Mouse (Mus musculus) heart, postnatal 0 days (tissue): ENCODE data around the gene Srsf10. TPM values are rescaled to one million over a fixed set of nuclear protein-coding genes. Genes with fewer than 3 reads are reported as not detected.
A peak's percentile ranks its signal among the peaks of the same experiment; 100 is the strongest.

Experiments used
- ATAC-seq: fragments of 200-750 bp; cut with Nextera tagmentation; 2 replicates; pipeline ENCODE4 v1.8.0; 2017; ENCODE audit warnings: low read depth, moderate number of reproducible peaks, moderate library complexity; ENCODE audit not compliant: insufficient read depth
- DNase-seq: peaks from one replicate; pipeline ENCODE4 v3.0.0-alpha.2; 2016; ENCODE audit warnings: low spot score
- H3K27ac ChIP-seq: fragments of 300-500 bp; sonication (generic); 2 replicates; pipeline ENCODE4 v1.5.1; 2014; ENCODE audit warnings: low read depth, mild to moderate bottlenecking
- H3K27me3 ChIP-seq: fragments of 300-500 bp; sonication (generic); 2 replicates; pipeline ENCODE4 v1.6.1; 2014; ENCODE audit warnings: low read length, mixed read lengths; ENCODE audit not compliant: control insufficient read depth, insufficient read depth
- H3K36me3 ChIP-seq: fragments of 300-500 bp; sonication (generic); replicated peaks from 2 replicates; pipeline ENCODE4 v1.6.1; 2014; ENCODE audit warnings: low read length, mixed read lengths; ENCODE audit not compliant: control insufficient read depth, insufficient read depth
- H3K4me1 ChIP-seq: fragments of 300-500 bp; sonication (generic); 2 replicates; pipeline ENCODE4 v1.6.1; 2014; ENCODE audit warnings: antibody characterized with exemption; ENCODE audit not compliant: control insufficient read depth, insufficient read depth
- H3K4me2 ChIP-seq: fragments of 300-500 bp; sonication (generic); 2 replicates; pipeline ENCODE4 v1.6.1; 2014; ENCODE audit warnings: low read depth, mild to moderate bottlenecking, low read length, moderate library complexity
- H3K4me3 ChIP-seq: fragments of 300-500 bp; sonication (generic); 2 replicates; pipeline ENCODE4 v1.5.1; 2014; ENCODE audit warnings: low read depth, low read length
- H3K9ac ChIP-seq: fragments of 300-500 bp; sonication (generic); replicated peaks from 2 replicates; pipeline ENCODE4 v1.6.1; 2014; ENCODE audit warnings: low read depth, low read length, mixed read lengths
- H3K9me3 ChIP-seq: fragments of 300-500 bp; sonication (generic); replicated peaks from 2 replicates; pipeline ENCODE4 v1.6.1; 2016; ENCODE audit warnings: low read length; ENCODE audit not compliant: control insufficient read depth
- CTCF ChIP-seq: IDR thresholded peaks from 2 replicates; pipeline ENCODE4 v1.5.1; 2016; ENCODE audit warnings: antibody characterized with exemption, control low read depth, low read depth
- EP300 ChIP-seq: IDR thresholded peaks from 2 replicates; pipeline ENCODE4 v1.6.1; 2016; ENCODE audit warnings: antibody characterized with exemption, low read depth
- WGBS: fragments of 180-500 bp; shearing (Covaris S2); extraction: QIAGEN DNeasy Blood & Tissue Kit; methylation state at CpG from one replicate; pipeline ENCODE4 v1.1.7; 2014; 5-methylcytosine and 5-hydroxymethylcytosine counted together
- polyA plus RNA-seq: library from polyadenylated mRNA; unstranded; fragments of >200 nt; fragmentation: Nextera tagmentation; extraction: Ambion mirVana; gene quantifications from 2 replicates; pipeline ENCODE4 v1.2.1, GENCODE M21; 2015
- total RNA-seq: library from RNA; depleted of rRNA; stranded (reverse); fragments of >200 nt; gene quantifications from 2 replicates; pipeline ENCODE4 v1.2.3, GENCODE M21; 2014; ENCODE audit warnings: low replicate concordance

The Srsf10 gene
- total and polyA plus RNA-seq, 2 experiments from 2014 or later = 63.6 to 97.0 TPM

DNA sequence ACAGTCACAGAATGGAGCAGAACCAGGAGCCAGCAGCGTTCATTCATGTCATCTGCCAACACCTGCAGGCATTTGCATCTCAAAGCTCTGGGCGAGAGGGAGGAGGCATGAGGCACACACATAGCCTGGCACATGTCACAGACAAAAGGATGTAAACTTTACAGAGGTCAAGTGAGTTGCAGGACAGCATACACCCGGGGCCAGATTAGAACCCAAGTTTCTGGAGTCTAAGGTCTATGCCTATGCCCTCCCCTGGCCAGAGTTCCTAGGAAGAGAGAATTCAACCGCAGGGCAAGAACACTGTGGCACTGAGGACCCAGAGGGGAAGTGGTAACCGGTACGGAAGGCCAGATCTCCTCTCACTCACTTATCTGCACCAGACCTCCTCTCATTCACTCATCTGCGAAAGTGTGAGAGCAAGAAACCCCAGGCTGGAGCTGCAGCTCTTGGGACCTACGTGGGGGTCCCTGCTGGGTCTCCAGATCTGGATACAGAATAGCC lies 39.6 kb downstream of the Srsf10 start, which contains the start of gene Cnr2:
Gene Cnr2, plus strand, starts transcription at position 324 of the 501 bp plus-strand sequence.
- ATAC-seq (no peak), DNase-seq (no peak)
- Histone ChIP-seq H3K9me3 (no peaks in the 10 kb centered on the region), H3K27ac (no peak within 1 kb of the TSS), H3K4me2 (peak within 1 kb of the TSS; percentile 16; the same call in 1 of the 2 replicates), H3K4me1 (0 out of 2 replicates have a peak, but pooled peaks cover 5% of the 10 kb centered on the region), H3K27me3 (no peaks in the 10 kb centered on the region), H3K36me3 (no peaks in the 10 kb centered on the region), H3K4me3 (no peak within 1 kb of the TSS; the same call in 1 of the 2 replicates), H3K9ac (no peak within 1 kb of the TSS)
- TF ChIP-seq CTCF (no peak), EP300 (no peak)
- WGBS = 29% methylated on average over 8 of the region's 8 CpGs

DNA sequence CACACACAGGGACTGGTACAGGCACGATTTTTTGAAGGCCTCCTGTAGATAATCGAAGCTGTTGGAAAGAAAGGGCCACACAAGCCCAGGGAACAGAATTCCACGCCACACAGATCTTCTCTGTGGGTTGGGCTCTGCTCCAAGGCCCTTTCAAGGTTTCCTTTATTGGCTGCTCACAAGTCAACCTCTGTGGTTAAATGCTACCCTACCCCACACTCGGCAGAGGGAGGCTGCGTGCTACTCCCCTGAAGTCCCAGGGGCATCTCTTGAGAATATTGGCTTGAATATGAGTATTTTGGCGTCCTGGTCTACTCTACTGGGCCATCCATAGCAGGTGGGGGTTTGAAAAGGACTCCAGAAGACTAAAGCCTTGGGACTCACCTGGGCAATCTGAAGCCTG lies 40.6 kb downstream of the Srsf10 start:
- ATAC-seq (no peak), DNase-seq (no peak)
- 62% methylated on average over 6 of the region's 6 CpGs for WGBS
- TF ChIP-seq CTCF = no peak
- TF ChIP-seq EP300 = no peak
- H3K27me3 ChIP-seq = no peaks in the 10 kb centered on the region
- H3K27ac ChIP-seq = no peak overlapping the region
- no peak overlapping the region for H3K9ac ChIP-seq
- peak overlapping the region; percentile 16; the same call in 1 of the 2 replicates for H3K4me2 ChIP-seq
- 0 out of 2 replicates have a peak, but pooled peaks cover 5% of the 10 kb centered on the region for H3K4me1 ChIP-seq
- no peaks in the 10 kb centered on the region for H3K9me3 ChIP-seq
- no peaks in the 10 kb centered on the region for H3K36me3 ChIP-seq
- H3K4me3 ChIP-seq = no peak overlapping the region

DNA sequence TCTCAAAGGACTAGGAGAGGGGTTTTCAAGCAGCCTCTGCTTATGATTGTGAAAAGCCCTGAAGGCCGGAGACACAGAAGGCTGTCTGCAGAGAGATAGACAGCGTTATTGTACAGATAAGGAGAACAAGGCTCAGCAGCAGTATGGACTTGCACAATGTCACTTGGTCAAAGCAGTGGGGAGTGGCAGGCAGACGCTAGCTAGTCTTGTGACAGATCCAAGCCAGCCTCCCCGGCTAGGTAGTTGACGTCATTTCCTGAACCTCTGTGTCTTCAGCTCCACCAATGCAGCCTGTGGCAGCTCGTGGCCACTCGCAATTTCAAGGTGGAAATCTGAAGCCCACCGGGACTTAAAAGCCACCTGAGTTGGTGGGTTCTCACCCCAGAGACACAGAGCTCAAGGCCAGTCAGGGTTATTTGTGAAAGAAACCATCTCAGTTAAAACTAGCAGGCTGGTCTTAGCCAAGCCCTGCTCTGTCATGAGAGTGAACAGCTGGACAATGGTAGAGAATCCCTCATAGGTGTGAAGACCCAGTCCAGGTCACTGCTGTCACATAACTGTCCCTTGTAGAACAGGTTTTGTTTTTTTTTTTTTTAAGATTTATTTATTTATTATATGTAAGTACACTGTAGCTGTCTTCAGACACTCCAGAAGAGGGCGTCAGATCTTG lies 43.0 kb downstream of the Srsf10 start:
- peak; percentile 83 for ATAC-seq
- H3K9me3 ChIP-seq = no peaks in the 10 kb centered on the region
- H3K27me3 ChIP-seq = no peaks in the 10 kb centered on the region
- H3K9ac ChIP-seq = no peak overlapping the region; the same call in 1 of the 2 replicates
- peak overlapping the region; percentile 27 for H3K27ac ChIP-seq
- 0 out of 2 replicates have a peak, but pooled peaks cover 5% of the 10 kb centered on the region for H3K4me1 ChIP-seq
- DNase-seq = peak; percentile 74
- no peaks in the 10 kb centered on the region for H3K36me3 ChIP-seq
- 0 out of 2 replicates have a peak overlapping the region, but pooled peaks have one; percentile 27 for H3K4me2 ChIP-seq
- no peak overlapping the region for H3K4me3 ChIP-seq
- WGBS = 17% methylated on average over 9 of the region's 9 CpGs
- no peak for TF ChIP-seq EP300
- no peak for TF ChIP-seq CTCF

DNA sequence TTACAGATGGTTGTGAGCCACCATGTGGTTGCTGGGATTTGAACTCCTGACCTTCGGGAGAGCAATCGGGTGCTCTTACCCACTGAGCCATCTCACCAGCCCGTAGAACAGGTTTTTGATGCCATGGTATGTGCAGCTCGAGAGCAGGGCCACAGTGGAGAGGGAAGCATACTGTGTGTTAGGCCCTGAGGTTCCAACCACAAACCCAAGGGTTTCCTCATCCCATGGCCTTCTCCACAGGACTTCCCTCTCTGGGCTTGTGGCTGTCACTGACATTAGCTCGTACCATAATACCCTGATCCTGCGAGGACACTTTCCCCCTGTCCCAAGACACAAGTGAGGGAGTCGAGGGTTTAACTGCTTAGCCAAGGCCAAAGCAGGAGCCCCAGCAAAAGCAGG lies 43.5 kb downstream of the Srsf10 start:
- Histone ChIP-seq H3K4me3 (no peak overlapping the region), H3K27me3 (no peaks in the 10 kb centered on the region), H3K36me3 (no peaks in the 10 kb centered on the region), H3K9me3 (no peaks in the 10 kb centered on the region), H3K27ac (no peak overlapping the region), H3K9ac (no peak overlapping the region), H3K4me2 (no peak overlapping the region), H3K4me1 (0 out of 2 replicates have a peak, but pooled peaks cover 5% of the 10 kb centered on the region)
- DNase-seq (no peak), ATAC-seq (no peak)
- TF ChIP-seq CTCF = no peak
- no peak for TF ChIP-seq EP300
- WGBS = 82% methylated on average over 7 of the region's 7 CpGs

DNA sequence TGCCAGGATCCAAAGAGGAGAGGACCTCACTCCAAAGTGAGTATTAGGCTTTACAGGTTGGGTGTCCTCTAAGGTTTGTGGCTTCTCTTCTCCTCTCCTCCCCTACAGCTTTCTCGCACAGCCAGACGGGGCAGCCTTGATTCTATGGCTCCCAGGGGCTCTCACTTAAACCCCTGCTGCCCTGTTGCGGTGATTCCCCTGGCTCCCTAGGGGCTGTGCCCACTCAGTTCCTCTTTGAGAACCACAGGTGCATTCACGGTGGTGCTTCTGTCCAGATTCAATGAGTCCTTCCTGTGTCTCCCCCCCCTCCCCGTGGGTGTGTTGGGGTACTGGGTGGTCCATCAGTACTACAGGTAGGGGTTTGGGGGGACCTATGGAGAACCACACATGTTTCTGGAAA lies 44.5 kb downstream of the Srsf10 start:
- WGBS = 80% methylated on average over 5 of the region's 5 CpGs
- H3K27ac ChIP-seq = no peak overlapping the region
- ATAC-seq = no peak
- no peaks in the 10 kb centered on the region for H3K36me3 ChIP-seq
- H3K4me1 ChIP-seq = 0 out of 2 replicates have a peak, but pooled peaks cover 5% of the 10 kb centered on the region
- no peak for DNase-seq
- H3K4me2 ChIP-seq = no peak overlapping the region
- H3K9me3 ChIP-seq = no peaks in the 10 kb centered on the region
- H3K9ac ChIP-seq = no peak overlapping the region
- no peaks in the 10 kb centered on the region for H3K27me3 ChIP-seq
- TF ChIP-seq EP300 (no peak), CTCF (no peak)
- no peak overlapping the region for H3K4me3 ChIP-seq
